Mouse (Mus musculus): ENCODE measurements around the gene 2310011J03Rik.

The 2310011J03Rik gene

DNA sequence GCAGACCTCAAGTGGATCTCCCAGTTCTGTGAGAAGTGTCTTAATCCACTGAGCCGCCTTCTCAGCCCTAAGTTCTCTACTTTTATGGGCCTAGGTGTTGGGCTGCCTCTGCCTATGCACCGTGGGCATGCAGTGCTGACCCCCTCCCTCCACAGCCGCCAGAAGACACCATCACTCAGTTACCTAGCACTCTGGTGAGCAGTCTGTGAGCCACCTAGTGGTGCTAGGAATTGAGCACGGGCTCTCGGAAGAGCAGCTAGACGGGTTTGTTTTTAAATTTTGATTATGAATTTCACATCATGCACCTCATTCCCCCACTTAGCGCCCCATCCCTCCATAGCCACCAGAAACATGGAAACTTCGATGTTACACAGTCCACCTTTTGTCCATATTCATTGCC lies 31.7 kb downstream of the 2310011J03Rik start:
- DNase-seq = peak in 1 of 2 experiments; percentile 39

DNA sequence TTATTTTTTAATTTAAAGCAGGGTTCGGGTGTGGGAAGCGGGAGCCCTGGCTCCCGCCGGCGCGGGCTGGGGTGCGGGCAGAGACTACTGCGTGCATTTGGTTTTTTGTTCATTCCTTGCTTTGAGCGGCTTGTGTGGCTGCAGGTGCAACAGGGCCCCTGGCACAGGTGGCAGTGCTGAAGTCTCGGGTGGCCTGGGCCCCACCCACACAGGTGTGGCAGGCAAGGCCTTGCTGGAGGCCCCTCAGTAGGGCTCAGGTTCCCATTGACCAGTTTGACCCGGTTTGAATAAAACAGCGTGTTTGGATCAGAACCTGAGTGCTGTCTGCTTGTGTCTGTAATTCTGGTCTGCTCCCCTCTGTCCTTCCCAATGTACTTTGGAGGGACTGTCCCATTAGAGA lies 32.2 kb downstream of the 2310011J03Rik start:
- no peak for DNase-seq

DNA sequence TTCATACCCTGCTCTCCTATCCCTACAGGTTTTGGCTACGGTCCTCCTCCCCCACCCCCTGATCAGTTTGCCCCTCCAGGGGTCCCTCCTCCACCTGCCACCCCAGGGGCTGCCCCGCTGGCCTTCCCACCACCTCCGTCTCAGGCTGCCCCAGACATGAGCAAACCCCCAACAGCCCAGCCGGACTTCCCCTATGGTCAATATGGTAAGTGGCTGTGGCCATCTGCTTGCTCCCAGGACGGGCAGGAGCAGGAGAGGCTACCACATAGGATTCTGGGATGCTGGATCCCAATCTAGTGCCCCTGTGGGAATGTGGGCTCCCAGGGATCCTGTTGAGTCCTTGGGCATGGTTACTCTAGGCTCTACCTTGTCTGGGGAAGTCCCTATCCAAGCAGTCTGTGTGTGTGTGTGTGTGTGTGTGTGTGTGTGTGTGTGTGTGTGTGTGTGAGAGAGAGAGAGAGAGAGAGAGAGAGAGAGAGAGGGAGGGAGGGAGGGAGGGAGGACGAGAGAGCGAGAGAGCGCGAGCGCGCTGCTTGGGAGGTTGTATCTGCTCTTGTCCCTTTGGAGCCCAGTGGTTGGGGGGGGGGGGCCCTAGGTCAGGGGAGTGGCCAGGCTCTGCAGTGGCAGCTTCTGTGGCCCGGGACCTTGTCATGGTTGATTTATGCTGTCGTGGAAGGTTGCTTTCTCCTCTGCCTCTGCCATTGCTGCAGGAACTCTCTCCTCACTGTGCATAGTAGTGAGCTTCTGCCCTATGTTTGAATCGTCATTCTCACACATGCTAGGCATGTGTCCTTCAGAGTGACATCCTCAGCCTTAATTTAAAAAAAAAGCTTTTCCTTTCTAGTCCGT lies 34.9 kb downstream of the 2310011J03Rik start:
- DNase-seq = no peak

DNA sequence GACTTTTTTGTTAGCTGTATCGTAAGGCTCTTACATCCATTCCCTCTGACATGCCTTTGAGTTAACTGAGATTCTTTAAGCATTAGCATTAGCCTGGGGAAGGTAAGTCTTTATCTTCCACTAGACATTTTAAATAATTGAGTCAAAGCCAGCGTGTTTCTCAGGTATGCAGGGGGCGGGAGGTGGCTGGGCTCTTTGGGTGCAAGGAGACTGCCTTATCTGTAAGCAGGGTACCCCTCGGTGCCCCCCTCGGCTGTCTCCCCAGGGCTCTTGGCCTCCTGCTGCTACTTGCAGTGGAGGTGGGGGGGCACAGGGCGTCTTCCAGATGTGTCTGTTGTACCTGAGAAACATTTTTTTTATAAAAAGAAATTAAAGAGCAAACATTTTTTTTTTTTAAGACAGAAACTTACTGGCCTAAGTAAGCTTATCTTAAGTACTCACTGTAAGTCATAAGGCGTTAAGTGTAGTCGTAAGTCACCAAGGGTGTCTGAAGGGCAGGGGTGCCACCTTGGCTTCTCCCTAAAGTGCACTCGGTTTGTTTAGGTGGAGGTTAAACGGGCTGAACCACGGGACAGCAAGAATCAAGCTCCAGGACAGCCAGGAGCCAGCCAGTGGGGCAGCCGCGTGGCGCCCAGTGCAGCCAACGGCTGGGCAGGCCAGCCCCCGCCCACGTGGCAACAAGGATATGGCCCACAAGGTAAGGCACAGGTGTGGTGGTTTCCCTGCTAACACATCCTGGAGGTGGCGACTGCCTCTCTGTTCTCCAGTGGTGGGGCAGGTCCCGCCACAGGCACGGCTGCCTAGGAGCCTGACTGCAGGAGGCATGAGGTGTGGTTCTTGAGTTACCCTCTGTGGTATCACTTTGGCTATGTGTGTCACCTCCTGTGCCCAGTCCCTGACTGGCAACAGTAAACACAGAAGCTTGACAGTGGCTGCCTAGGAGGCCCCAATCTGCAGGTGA lies 37.6 kb downstream of the 2310011J03Rik start:
- DNase-seq = no peak

DNA sequence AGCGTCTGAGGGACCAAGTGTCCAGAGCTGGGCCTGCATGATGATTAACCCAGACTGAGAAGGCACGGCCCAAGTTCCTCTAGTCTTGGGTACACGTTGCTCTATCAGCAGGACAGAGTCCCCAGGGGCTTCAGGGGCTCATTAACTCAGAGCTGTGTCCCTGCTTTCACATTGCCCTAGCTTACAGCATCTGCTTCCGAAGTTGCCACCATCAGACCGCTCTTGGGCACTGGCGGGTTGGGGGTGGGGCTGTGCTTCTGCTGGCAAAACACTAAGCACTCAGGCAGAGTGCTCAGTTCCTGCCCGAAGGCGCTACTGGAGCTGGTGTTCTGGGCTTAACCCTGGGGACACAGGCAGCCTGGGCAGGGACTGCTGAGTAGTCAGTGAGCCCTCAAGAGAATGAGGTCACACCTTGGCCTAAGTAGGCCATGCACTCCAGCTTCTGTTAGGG lies 38.4 kb downstream of the 2310011J03Rik start:
- DNase-seq = peak; percentile 81 to 84

DNA sequence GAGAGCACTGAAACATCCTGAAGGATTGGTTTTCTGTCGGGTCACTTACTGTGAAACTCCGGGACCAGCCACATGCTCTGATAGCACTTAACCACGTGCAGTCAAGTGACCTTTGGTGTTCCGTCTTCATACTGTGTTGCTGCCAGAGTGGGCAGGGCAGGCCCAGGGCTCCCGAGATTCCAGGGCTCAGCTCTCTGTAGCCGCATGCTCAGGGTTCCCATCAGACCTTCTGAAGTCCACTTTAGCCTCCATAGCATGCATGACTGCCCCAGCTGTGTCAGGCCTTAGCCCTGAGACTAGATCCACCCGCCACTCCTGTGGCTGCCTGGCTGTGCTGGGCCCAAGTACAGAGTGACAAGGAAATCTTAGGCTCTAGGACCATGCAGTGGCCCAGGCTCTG lies 39.0 kb downstream of the 2310011J03Rik start:
- peak; percentile 87 to 94 for DNase-seq

DNA sequence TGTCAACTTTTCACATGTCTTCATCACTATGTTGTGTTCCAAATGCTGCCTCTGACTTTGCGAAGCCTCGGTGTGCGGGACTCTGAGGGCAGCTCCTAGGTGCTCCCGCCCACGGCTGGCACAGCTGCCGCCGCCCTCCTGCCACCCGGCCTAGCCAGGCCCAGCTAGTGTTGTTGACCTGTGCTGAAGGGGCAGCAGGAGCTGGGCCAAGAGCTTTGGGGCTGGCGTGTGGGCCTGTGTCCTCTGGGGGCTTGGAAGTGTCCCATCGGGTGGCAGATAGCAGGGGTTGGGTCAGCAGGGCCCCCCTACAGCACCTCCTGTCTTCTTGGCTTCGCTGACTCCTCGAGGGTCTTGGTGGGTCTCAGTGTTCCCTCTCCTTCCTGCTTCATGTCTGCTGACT lies 41.1 kb downstream of the 2310011J03Rik start:
- DNase-seq = no peak

DNA sequence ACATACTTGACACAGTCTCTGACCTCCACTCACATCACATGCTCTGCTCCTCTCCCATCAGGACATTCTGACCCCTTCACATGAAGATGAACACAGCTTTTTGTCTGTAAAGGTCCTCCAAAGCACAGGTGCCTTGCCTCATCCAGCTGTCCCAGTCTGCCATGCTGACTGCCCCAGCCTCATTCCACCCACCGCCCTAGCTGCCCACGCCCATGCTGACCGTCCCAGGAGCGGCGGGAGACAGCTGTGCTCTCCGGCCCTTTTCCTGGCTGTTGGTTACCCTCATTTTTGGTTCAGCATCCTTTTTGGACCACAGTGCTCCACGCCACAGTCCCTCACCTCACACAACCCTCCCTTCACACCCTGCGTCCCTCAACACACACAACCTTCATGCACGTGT lies 41.9 kb downstream of the 2310011J03Rik start:
- no peak for DNase-seq

DNA sequence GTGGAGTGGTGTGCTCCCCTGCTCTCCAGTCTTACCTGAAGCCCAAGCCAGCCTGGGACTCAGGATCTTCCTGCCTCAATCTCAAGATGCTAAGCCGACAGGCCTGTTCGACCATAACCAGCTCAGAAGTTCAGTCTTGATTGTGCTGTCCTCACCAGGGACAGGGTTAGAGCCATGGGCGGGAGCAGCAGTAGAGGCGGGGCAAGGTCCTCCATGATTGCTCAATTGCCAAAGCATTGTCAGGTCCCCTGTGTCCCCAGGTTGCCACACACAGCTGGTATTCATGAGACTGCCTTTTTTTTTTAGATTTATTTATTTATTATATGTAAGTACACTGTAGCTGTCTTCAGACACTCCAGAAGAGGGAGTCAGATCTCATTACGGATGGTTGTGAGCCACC lies 44.1 kb downstream of the 2310011J03Rik start:
- DNase-seq = no peak

DNA sequence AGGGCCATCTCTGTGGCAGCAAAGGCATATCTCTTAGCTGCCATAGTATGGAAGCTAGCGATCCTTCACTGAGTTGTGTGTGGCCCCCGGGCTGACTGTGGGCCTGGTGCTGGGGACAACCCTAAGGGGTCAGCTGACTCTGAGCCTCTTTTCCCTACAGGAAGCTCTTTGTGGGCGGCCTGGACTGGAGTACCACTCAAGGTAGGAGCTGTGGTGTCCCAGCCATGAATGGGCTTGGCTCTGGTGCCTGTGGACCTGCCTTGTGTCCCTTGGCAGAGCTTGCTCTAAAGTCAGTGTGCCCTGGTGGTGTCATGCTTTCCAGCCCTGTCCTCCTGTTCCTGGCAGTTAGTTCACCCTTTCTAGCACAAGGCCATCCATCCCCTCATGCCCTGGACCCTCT lies 46.5 kb downstream of the 2310011J03Rik start:
- DNase-seq = no peak

DNA sequence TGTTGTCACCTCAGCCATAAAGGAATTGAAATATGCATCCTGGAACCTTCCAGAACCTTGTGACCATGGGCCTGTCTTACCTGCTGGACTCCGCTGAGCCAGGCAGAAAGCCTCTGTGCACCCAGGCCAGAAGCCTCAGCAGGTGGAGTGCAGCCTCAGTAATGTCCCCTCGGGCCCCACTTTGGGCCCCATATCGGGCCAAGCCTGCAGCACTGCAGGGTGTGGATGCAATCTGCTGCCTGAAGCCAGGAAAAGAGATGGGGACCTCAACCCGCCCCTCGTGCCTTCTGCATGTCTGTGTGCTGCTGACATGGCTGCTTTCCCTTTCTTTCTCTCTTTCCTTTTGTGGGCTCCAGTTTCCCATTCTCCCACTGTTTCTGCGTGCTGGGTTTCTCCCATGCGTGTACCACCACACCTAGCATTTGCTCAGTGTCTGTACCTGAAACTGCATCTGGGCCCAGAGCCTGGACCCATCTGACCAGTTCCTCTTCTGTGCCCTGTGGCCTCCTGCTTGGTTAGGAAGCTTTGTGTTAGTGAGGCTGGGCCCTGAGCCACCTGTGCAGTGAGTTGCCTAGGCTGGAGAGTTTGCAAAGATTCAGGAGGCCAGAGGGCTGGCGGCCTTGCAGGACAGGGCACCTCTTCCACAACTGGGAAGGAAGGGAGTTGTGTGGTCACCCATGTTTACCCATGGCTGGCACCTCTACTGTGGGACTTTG lies 48.3 kb downstream of the 2310011J03Rik start:
- DNase-seq = no peak

DNA sequence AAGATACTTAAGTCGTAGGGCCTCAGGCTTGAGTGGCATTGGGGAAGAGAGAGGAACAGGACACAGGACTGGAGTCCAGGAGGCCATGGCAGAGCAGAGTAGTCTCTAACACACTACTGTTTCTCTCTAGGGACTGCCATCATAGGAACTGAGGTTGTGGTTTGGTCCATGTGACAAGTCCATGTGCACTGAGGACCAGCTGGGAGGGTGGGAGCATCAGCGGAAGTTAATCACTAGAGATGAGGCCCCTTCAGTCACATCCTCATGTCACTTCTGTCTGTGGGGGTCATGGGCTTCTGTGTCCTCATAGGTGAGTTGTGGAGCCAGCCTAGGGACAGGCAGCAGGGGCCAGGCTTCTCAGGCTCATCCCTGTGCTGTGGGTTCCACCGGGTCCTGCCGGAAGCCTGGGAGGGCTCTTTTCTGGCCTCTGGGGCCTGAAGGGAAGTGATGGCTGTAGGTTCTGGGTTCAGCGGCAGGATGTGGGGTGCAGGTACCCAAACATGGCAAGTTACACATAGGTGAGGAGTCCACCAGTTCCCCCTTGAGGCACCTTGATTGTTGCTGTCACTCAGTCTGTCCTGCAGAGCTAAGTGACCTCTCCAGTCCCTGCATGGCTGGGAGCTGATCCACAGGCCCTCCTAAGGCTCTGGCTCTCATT lies 49.0 kb downstream of the 2310011J03Rik start:
- no peak for DNase-seq

DNA sequence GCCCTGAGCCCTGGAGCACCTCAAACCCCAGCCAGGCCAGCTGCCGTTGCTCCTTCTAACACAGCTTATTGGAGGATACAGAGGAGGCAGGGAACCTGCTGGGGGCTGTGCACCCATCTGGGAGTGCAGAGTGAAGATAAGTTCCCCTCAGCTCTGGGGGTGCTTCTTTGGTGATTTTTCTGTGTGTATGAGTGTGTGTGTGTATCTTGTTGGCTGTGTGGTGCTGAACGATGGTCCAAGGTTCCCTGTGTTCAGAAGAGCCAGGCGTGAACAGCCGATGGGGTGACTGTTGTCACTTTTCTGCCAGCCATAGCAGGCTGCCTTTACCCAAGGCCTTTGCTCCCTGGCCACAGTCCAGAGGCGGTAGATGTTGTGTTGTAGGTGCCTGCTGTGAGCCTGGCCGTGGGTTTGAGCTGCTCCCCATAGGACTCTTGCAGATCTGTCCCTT lies 49.6 kb downstream of the 2310011J03Rik start:
- DNase-seq = peak; percentile 79 to 85

DNA sequence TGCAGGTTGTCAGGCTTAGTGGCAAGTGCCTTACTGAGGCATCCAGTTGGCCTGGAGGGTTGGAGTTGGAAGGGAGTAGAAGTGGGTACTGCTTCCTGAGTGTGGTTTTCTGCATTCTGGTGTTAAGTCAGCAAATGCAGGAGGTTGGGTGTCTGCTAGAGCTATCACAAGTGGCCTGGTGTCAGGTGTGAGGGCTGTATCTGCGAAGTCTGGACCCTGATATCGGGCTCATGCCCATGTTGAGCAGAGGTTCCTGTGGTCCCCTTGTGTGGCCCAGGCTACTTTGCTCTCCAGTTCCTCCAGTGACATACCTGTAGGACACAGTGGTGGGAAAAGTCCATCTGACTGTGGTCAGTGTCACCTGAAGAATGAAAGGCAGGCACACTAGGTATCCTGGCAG lies 50.2 kb downstream of the 2310011J03Rik start:
- DNase-seq = no peak

Data from kidney, postnatal 36 days (tissue).